ENCODE assay signal across 8 mouse cellular contexts in genomic region chr1:143740581-143740980, GRCm38 (mm10). TPM values are rescaled to one million over a fixed set of nuclear protein-coding genes. Genes with fewer than 3 reads are reported as not detected.
DNase-seq lines count a peak whose midpoint lies in the region; ATAC-seq and TF ChIP-seq lines count a peak whose summit lies in the region.

No protein-coding gene starts in this region.

- H3K4me2 ChIP-seq in lung, embryonic 15.5 days: peak overlapping the region; percentile 61; the same call in 1 of the 2 replicates
- H3K4me2 ChIP-seq in hindbrain, embryonic 14.5 days (replicated peaks): peak overlapping the region; percentile 83
- H3K4me2 ChIP-seq in neural tube, embryonic 13.5 days: peak overlapping the region; percentile 79

- intact Hi-C loops in gastrocnemius, adult 2 months (cut with DNase I): no loop called here

- no peaks in the 10 kb centered on the region for H3K27me3 ChIP-seq in lung, embryonic 15.5 days
- no peaks in the 10 kb centered on the region for H3K27me3 ChIP-seq in hindbrain, embryonic 14.5 days (ENCODE audit: control insufficient read depth, insufficient read depth, low read length)
- no peaks in the 10 kb centered on the region for H3K27me3 ChIP-seq in neural tube, embryonic 13.5 days

- no peak overlapping the region for H3K9ac ChIP-seq in lung, embryonic 15.5 days
- H3K9ac ChIP-seq in hindbrain, embryonic 14.5 days: no peak overlapping the region
- H3K9ac ChIP-seq in neural tube, embryonic 13.5 days: no peak overlapping the region

- no peak for ATAC-seq in lung, embryonic 15.5 days (ENCODE audit: borderline replicate concordance, extremely low read depth, low FRiP score, low TSS enrichment)
- ATAC-seq in hindbrain, embryonic 14.5 days (ENCODE audit: low FRiP score): no peak
- no peak for ATAC-seq in neural tube, embryonic 13.5 days (ENCODE audit: low read depth)

- no peaks in the 10 kb centered on the region for H3K9me3 ChIP-seq in lung, embryonic 15.5 days
- H3K9me3 ChIP-seq in hindbrain, embryonic 14.5 days (ENCODE audit: control insufficient read depth, low read length): no peaks in the 10 kb centered on the region
- no peaks in the 10 kb centered on the region for H3K9me3 ChIP-seq in neural tube, embryonic 13.5 days

- DNase-seq in gastrocnemius, adult 2 months: no peak
- DNase-seq in gastrocnemius, adult 18-20 months (ENCODE audit: low spot score): no peak
- no peak for DNase-seq in lung, postnatal 10 days
- no peak for DNase-seq in hindbrain, embryonic 14.5 days (ENCODE audit: low spot score)
- DNase-seq in urinary bladder, postnatal 14 days (ENCODE audit: low spot score): no peak
- no peak for DNase-seq in urinary bladder, postnatal 25 days (ENCODE audit: low spot score)

- no peak for TF ChIP-seq CTCF in gastrocnemius, adult 2 months (IDR thresholded peaks at IDR 0.05)

- 93% methylated on average over 10 of the region's 10 CpGs for WGBS in lung, embryonic 15.5 days
- 87% methylated on average over 10 of the region's 10 CpGs for WGBS in hindbrain, embryonic 14.5 days
- WGBS in neural tube, embryonic 13.5 days: 90% methylated on average over 10 of the region's 10 CpGs

- no peak overlapping the region; the same call in 1 of the 2 replicates for H3K27ac ChIP-seq in gastrocnemius, adult 2 months
- no peak overlapping the region for H3K27ac ChIP-seq in lung, embryonic 15.5 days
- H3K27ac ChIP-seq in hindbrain, embryonic 14.5 days: no peak overlapping the region
- H3K27ac ChIP-seq in neural tube, embryonic 13.5 days (replicated peaks): no peak overlapping the region

- H3K4me1 ChIP-seq in lung, embryonic 15.5 days: no peaks in the 10 kb centered on the region
- H3K4me1 ChIP-seq in hindbrain, embryonic 14.5 days (replicated peaks; ENCODE audit: control insufficient read depth, insufficient read depth, low read length): peaks cover 12% of the 10 kb centered on the region; the same call in 1 of the 2 replicates
- H3K4me1 ChIP-seq in neural tube, embryonic 13.5 days (replicated peaks): peaks cover 19% of the 10 kb centered on the region

- H3K4me3 ChIP-seq in gastrocnemius, adult 2 months: peak overlapping the region; percentile 94
- peak overlapping the region; percentile 80 for H3K4me3 ChIP-seq in lung, embryonic 15.5 days
- peak overlapping the region; percentile 53; the same call in 1 of the 2 replicates for H3K4me3 ChIP-seq in hindbrain, embryonic 14.5 days (replicated peaks; ENCODE audit: low read length)
- H3K4me3 ChIP-seq in neural tube, embryonic 13.5 days: 0 out of 2 replicates have a peak overlapping the region, but pooled peaks have one; percentile 55

- H3K36me3 ChIP-seq in lung, embryonic 15.5 days: 0 out of 2 replicates have a peak, but pooled peaks cover 12% of the 10 kb centered on the region
- peaks cover 32% of the 10 kb centered on the region for H3K36me3 ChIP-seq in hindbrain, embryonic 14.5 days (replicated peaks; ENCODE audit: control insufficient read depth, insufficient read depth)
- H3K36me3 ChIP-seq in neural tube, embryonic 13.5 days: peaks cover 31% of the 10 kb centered on the region

RNA-seq across cellular contexts. Expression of gene Glrx2, which starts 24.4 kb away (rescaled TPM):
- total RNA-seq in gastrocnemius, adult 2 months (2021): 10 to 100 TPM; 77.3 to 81.4 TPM
- total RNA-seq in gastrocnemius, adult 18-20 months (2021): 10 to 100 TPM; 69.4 to 77.9 TPM
- polyA plus RNA-seq in lung, embryonic 15.5 days (2015; fragmentation: Nextera tagmentation; extraction: Ambion mirVana): 81.0 and 85.8 TPM in 2 replicates
- polyA plus RNA-seq in hindbrain, embryonic 14.5 days (2014; fragmentation: Nextera tagmentation; extraction: Ambion mirVana): 87.7 and 105 TPM in 2 replicates
- 150 and 151 TPM in 2 replicates for polyA plus RNA-seq in neural tube, embryonic 13.5 days (2015; fragmentation: Nextera tagmentation; extraction: Ambion mirVana)

RNA-seq across cellular contexts. Expression of gene Trove2, which starts 36.3 kb away (rescaled TPM):
- 1 to 10 TPM; 2.7 to 3.8 TPM for total RNA-seq in gastrocnemius, adult 2 months (2021)
- 1 to 10 TPM; 2.9 to 3.5 TPM for total RNA-seq in gastrocnemius, adult 18-20 months (2021)
- polyA plus RNA-seq in lung, embryonic 15.5 days (2015; fragmentation: Nextera tagmentation; extraction: Ambion mirVana): 18.5 and 19.8 TPM in 2 replicates
- 31.4 and 34.5 TPM in 2 replicates for polyA plus RNA-seq in hindbrain, embryonic 14.5 days (2014; fragmentation: Nextera tagmentation; extraction: Ambion mirVana)
- 29.7 and 33.5 TPM in 2 replicates for polyA plus RNA-seq in neural tube, embryonic 13.5 days (2015; fragmentation: Nextera tagmentation; extraction: Ambion mirVana)

RNA-seq across cellular contexts. Expression of gene Uchl5, which starts 36.5 kb away (rescaled TPM):
- total RNA-seq in gastrocnemius, adult 2 months (2021): 10 to 100 TPM; 19.6 to 28.3 TPM
- 10 to 100 TPM; 19.0 to 22.0 TPM for total RNA-seq in gastrocnemius, adult 18-20 months (2021)
- polyA plus RNA-seq in lung, embryonic 15.5 days (2015; fragmentation: Nextera tagmentation; extraction: Ambion mirVana): 92.3 and 94.0 TPM in 2 replicates
- polyA plus RNA-seq in hindbrain, embryonic 14.5 days (2014; fragmentation: Nextera tagmentation; extraction: Ambion mirVana): 46.4 and 52.7 TPM in 2 replicates
- 68.3 and 86.5 TPM in 2 replicates for polyA plus RNA-seq in neural tube, embryonic 13.5 days (2015; fragmentation: Nextera tagmentation; extraction: Ambion mirVana)

RNA-seq across cellular contexts. Expression of gene Cdc73, which starts 37.9 kb away (rescaled TPM):
- 10 to 100 TPM; 48.8 to 52.7 TPM for total RNA-seq in gastrocnemius, adult 2 months (2021)
- total RNA-seq in gastrocnemius, adult 18-20 months (2021): 10 to 100 TPM; 47.1 to 54.6 TPM
- polyA plus RNA-seq in lung, embryonic 15.5 days (2015; fragmentation: Nextera tagmentation; extraction: Ambion mirVana): 28.3 and 32.3 TPM in 2 replicates
- polyA plus RNA-seq in hindbrain, embryonic 14.5 days (2014; fragmentation: Nextera tagmentation; extraction: Ambion mirVana): 15.4 and 17.4 TPM in 2 replicates
- polyA plus RNA-seq in neural tube, embryonic 13.5 days (2015; fragmentation: Nextera tagmentation; extraction: Ambion mirVana): 20.6 and 23.3 TPM in 2 replicates
